Mouse (Mus musculus): ENCODE measurements around the gene Pla2g2d. TPM values are rescaled to one million over a fixed set of nuclear protein-coding genes. Genes with fewer than 3 reads are reported as not detected.
"Not testable (repeated sequence)": the region's sequence is repeated elsewhere in the genome, so short reads cannot be mapped to it uniquely, and the experiment has no call there.

Pla2g2d gene
- polyA plus RNA-seq, 1 experiment = 8.4 TPM

GRCm38 (mm10) chr4:138805248-138805647, 29.7 kb downstream of the Pla2g2d start:
- Histone ChIP-seq H3K36me3 (ENCODE audit: control insufficient read depth, insufficient read depth, low read length) (no peaks in the 10 kb centered on the region), H3K4me3 (ENCODE audit: insufficient read depth, low read depth, low read length) (no peak overlapping the region), H3K4me1 (ENCODE audit: control insufficient read depth, insufficient read depth, low read length) (0 out of 2 replicates have a peak, but pooled peaks cover 8% of the 10 kb centered on the region), H3K27ac (ENCODE audit: insufficient read depth, low read depth, low read length) (no peak overlapping the region), H3K27me3 (replicated peaks; ENCODE audit: control insufficient read depth, insufficient read depth, low read length) (no peaks in the 10 kb centered on the region)
- DNase-seq = peak; percentile 70
- WGBS = 23% methylated on average over 8 of the region's 8 CpGs
- TF ChIP-seq CTCF (conservative IDR thresholded peaks at IDR 0.05; ENCODE audit: insufficient read depth, insufficient read length, low read depth, low read length) (no peak), POLR2A (IDR thresholded peaks at IDR 0.05; ENCODE audit: low read depth, low read length) (no peak)

- Histone ChIP-seq H3K27ac (ENCODE audit: insufficient read depth, low read depth, low read length) (no peak overlapping the region), H3K4me1 (ENCODE audit: control insufficient read depth, insufficient read depth, low read length) (0 out of 2 replicates have a peak, but pooled peaks cover 8% of the 10 kb centered on the region), H3K4me3 (ENCODE audit: insufficient read depth, low read depth, low read length) (no peak overlapping the region), H3K36me3 (ENCODE audit: control insufficient read depth, insufficient read depth, low read length) (no peaks in the 10 kb centered on the region), H3K27me3 (replicated peaks; ENCODE audit: control insufficient read depth, insufficient read depth, low read length) (no peaks in the 10 kb centered on the region)
- no peak for DNase-seq
- 87% methylated on average over 8 of the region's 8 CpGs for WGBS
- TF ChIP-seq CTCF (conservative IDR thresholded peaks at IDR 0.05; ENCODE audit: insufficient read depth, insufficient read length, low read depth, low read length) (no peak), POLR2A (IDR thresholded peaks at IDR 0.05; ENCODE audit: low read depth, low read length) (no peak)
Observed at GRCm38 (mm10) chr4:138806160-138806559, 30.6 kb downstream of the Pla2g2d start.

- Histone ChIP-seq H3K4me1 (ENCODE audit: control insufficient read depth, insufficient read depth, low read length) (0 out of 2 replicates have a peak, but pooled peaks cover 8% of the 10 kb centered on the region), H3K4me3 (ENCODE audit: insufficient read depth, low read depth, low read length) (no peak overlapping the region), H3K27me3 (replicated peaks; ENCODE audit: control insufficient read depth, insufficient read depth, low read length) (no peaks in the 10 kb centered on the region), H3K27ac (ENCODE audit: insufficient read depth, low read depth, low read length) (no peak overlapping the region), H3K36me3 (ENCODE audit: control insufficient read depth, insufficient read depth, low read length) (no peaks in the 10 kb centered on the region)
- no peak for DNase-seq
- 57% methylated on average over 7 of the region's 7 CpGs for WGBS
- TF ChIP-seq POLR2A (IDR thresholded peaks at IDR 0.05; ENCODE audit: low read depth, low read length) (no peak), CTCF (conservative IDR thresholded peaks at IDR 0.05; ENCODE audit: insufficient read depth, insufficient read length, low read depth, low read length) (no peak)
Observed at GRCm38 (mm10) chr4:138806920-138807541, 31.5 kb downstream of the Pla2g2d start.

- H3K27me3 ChIP-seq (replicated peaks; ENCODE audit: control insufficient read depth, insufficient read depth, low read length) = no peaks in the 10 kb centered on the region
- peaks cover 11% of the 10 kb centered on the region; the same call in 1 of the 2 replicates for H3K4me1 ChIP-seq (ENCODE audit: control insufficient read depth, insufficient read depth, low read length)
- WGBS = 76% methylated on average over 9 of the region's 9 CpGs
- no peak overlapping the region for H3K4me3 ChIP-seq (ENCODE audit: insufficient read depth, low read depth, low read length)
- no peak overlapping the region for H3K27ac ChIP-seq (ENCODE audit: insufficient read depth, low read depth, low read length)
- no peak for DNase-seq
- no peaks in the 10 kb centered on the region for H3K36me3 ChIP-seq (ENCODE audit: control insufficient read depth, insufficient read depth, low read length)
- TF ChIP-seq CTCF (conservative IDR thresholded peaks at IDR 0.05; ENCODE audit: insufficient read depth, insufficient read length, low read depth, low read length) = no peak
- TF ChIP-seq POLR2A (IDR thresholded peaks at IDR 0.05; ENCODE audit: low read depth, low read length) = no peak
Observed at GRCm38 (mm10) chr4:138816166-138816565, 40.6 kb downstream of the Pla2g2d start.

GRCm38 (mm10) chr4:138817736-138818135, 42.2 kb downstream of the Pla2g2d start:
- Histone ChIP-seq H3K4me1 (ENCODE audit: control insufficient read depth, insufficient read depth, low read length) (peaks cover 11% of the 10 kb centered on the region; the same call in 1 of the 2 replicates), H3K27ac (ENCODE audit: insufficient read depth, low read depth, low read length) (peak overlapping the region; percentile 12; the same call in 1 of the 2 replicates), H3K27me3 (replicated peaks; ENCODE audit: control insufficient read depth, insufficient read depth, low read length) (no peaks in the 10 kb centered on the region), H3K36me3 (ENCODE audit: control insufficient read depth, insufficient read depth, low read length) (no peaks in the 10 kb centered on the region), H3K4me3 (ENCODE audit: insufficient read depth, low read depth, low read length) (no peak overlapping the region)
- TF ChIP-seq POLR2A (IDR thresholded peaks at IDR 0.05; ENCODE audit: low read depth, low read length) (no peak), CTCF (conservative IDR thresholded peaks at IDR 0.05; ENCODE audit: insufficient read depth, insufficient read length, low read depth, low read length) (no peak)
- 48% methylated on average over 6 of the region's 6 CpGs for WGBS
- DNase-seq = peak; percentile 49

GRCm38 (mm10) chr4:138819101-138819500, 43.6 kb downstream of the Pla2g2d start:
- TF ChIP-seq CTCF (conservative IDR thresholded peaks at IDR 0.05; ENCODE audit: insufficient read depth, insufficient read length, low read depth, low read length) (no peak), POLR2A (IDR thresholded peaks at IDR 0.05; ENCODE audit: low read depth, low read length) (no peak)
- Histone ChIP-seq H3K27ac (ENCODE audit: insufficient read depth, low read depth, low read length) (no peak overlapping the region), H3K4me3 (ENCODE audit: insufficient read depth, low read depth, low read length) (no peak overlapping the region), H3K4me1 (ENCODE audit: control insufficient read depth, insufficient read depth, low read length) (peaks cover 11% of the 10 kb centered on the region; the same call in 1 of the 2 replicates), H3K36me3 (ENCODE audit: control insufficient read depth, insufficient read depth, low read length) (no peaks in the 10 kb centered on the region), H3K27me3 (replicated peaks; ENCODE audit: control insufficient read depth, insufficient read depth, low read length) (no peaks in the 10 kb centered on the region)
- peak; percentile 79 for DNase-seq
- 28% methylated on average over 8 of the region's 8 CpGs for WGBS

- TF ChIP-seq POLR2A (IDR thresholded peaks at IDR 0.05; ENCODE audit: low read depth, low read length) (no peak), CTCF (conservative IDR thresholded peaks at IDR 0.05; ENCODE audit: insufficient read depth, insufficient read length, low read depth, low read length) (no peak)
- DNase-seq = no peak
- Histone ChIP-seq H3K27me3 (replicated peaks; ENCODE audit: control insufficient read depth, insufficient read depth, low read length) (no peaks in the 10 kb centered on the region), H3K4me1 (ENCODE audit: control insufficient read depth, insufficient read depth, low read length) (peaks cover 11% of the 10 kb centered on the region; the same call in 1 of the 2 replicates), H3K4me3 (ENCODE audit: insufficient read depth, low read depth, low read length) (no peak overlapping the region), H3K27ac (ENCODE audit: insufficient read depth, low read depth, low read length) (no peak overlapping the region), H3K36me3 (ENCODE audit: control insufficient read depth, insufficient read depth, low read length) (no peaks in the 10 kb centered on the region)
- WGBS = 98% methylated on average over 2 of the region's 2 CpGs
Observed at GRCm38 (mm10) chr4:138821036-138821435, 45.5 kb downstream of the Pla2g2d start.

- H3K27ac ChIP-seq (ENCODE audit: insufficient read depth, low read depth, low read length) = not testable (repeated sequence)
Observed at GRCm38 (mm10) chr4:138824161-138824560, 48.6 kb downstream of the Pla2g2d start.

More at GRCm38 (mm10) chr4:138824161-138824560, 48.6 kb downstream of the Pla2g2d start:
- not testable (repeated sequence) for DNase-seq; H3K27me3 ChIP-seq (replicated peaks; ENCODE audit: control insufficient read depth, insufficient read depth, low read length); H3K36me3 ChIP-seq (ENCODE audit: control insufficient read depth, insufficient read depth, low read length); H3K4me3 ChIP-seq (ENCODE audit: insufficient read depth, low read depth, low read length); H3K4me1 ChIP-seq (ENCODE audit: control insufficient read depth, insufficient read depth, low read length)
- WGBS = 86% methylated on average over 2 of the region's 2 CpGs
